Mouse (Mus musculus): ENCODE results near the gene Megf6. TPM values are rescaled to one million over a fixed set of nuclear protein-coding genes. Genes with fewer than 3 reads are reported as not detected.

Megf6 gene
- polyA plus RNA-seq, 1 experiment from 2014 or later, result 4.4 TPM

DNA sequence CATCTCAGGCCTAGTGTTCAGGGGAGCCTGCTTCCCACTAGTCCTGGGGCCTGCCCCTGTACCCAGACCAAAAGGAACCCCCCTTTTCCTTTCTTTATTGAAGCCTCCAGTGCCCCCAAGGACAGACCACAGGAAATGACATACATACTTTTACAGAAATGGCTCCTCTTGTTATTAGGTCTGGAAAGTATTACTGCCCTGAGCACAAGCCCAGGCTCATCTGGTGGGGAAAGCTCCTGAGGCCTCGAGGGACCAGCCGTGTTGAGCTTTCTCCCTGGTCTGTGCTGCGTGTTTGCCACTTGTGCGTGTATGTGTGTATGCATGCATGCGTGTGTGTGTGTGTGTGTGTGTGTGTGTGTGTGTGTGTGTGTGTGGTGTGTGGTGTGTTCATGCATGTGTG lies 90.2 kb downstream of the Megf6 start:
- no peak overlapping the region for H3K4me2 ChIP-seq (replicated peaks; ENCODE audit: low read depth)
- H3K4me1 ChIP-seq (replicated peaks; ENCODE audit: control insufficient read depth, insufficient read depth, low read length), result no peaks in the 10 kb centered on the region
- no peaks in the 10 kb centered on the region for H3K9me3 ChIP-seq (ENCODE audit: control insufficient read depth)
- ATAC-seq, result no peak
- no peaks in the 10 kb centered on the region for H3K36me3 ChIP-seq (ENCODE audit: control insufficient read depth, insufficient read depth)
- 95% methylated on average over 5 of the region's 5 CpGs for WGBS
- no peaks in the 10 kb centered on the region for H3K27me3 ChIP-seq (replicated peaks; ENCODE audit: control insufficient read depth, insufficient read depth, low read length)
- H3K27ac ChIP-seq (ENCODE audit: low read depth, low read length), result no peak overlapping the region
- no peak overlapping the region for H3K4me3 ChIP-seq (ENCODE audit: low read depth, low read length)
- no peak for TF ChIP-seq CTCF (IDR thresholded peaks at IDR 0.05; ENCODE audit: low read depth)
- no peak overlapping the region for H3K9ac ChIP-seq (ENCODE audit: low read depth, low read length)

DNA sequence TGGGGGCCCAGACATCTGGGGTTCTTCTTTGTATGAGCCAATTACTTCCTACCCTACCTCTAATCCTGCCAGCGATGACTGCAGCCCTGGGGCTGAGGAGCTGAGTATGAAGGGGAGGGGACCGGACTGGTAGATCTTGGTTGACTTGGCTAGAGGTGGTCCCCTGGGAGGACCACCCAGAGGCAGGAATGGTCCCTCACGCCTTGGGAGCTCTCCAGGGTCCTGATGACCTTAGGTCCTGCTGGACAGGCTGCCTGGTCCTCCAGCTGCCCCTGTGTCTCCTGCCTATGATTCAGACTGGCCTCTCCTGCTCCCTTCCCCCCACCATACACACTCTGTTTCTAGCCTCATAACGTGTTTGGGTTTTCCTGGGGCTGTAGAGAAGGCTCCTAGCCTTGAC lies 91.5 kb downstream of the Megf6 start:
- Histone ChIP-seq H3K36me3 (ENCODE audit: control insufficient read depth, insufficient read depth) (no peaks in the 10 kb centered on the region), H3K4me3 (ENCODE audit: low read depth, low read length) (no peak overlapping the region), H3K4me2 (replicated peaks; ENCODE audit: low read depth) (no peak overlapping the region), H3K9ac (ENCODE audit: low read depth, low read length) (no peak overlapping the region), H3K27ac (ENCODE audit: low read depth, low read length) (no peak overlapping the region), H3K9me3 (ENCODE audit: control insufficient read depth) (no peaks in the 10 kb centered on the region), H3K4me1 (replicated peaks; ENCODE audit: control insufficient read depth, insufficient read depth, low read length) (no peaks in the 10 kb centered on the region), H3K27me3 (replicated peaks; ENCODE audit: control insufficient read depth, insufficient read depth, low read length) (no peaks in the 10 kb centered on the region)
- no peak for ATAC-seq
- no peak for TF ChIP-seq CTCF (IDR thresholded peaks at IDR 0.05; ENCODE audit: low read depth)
- 40% methylated on average over 4 of the region's 4 CpGs for WGBS

DNA sequence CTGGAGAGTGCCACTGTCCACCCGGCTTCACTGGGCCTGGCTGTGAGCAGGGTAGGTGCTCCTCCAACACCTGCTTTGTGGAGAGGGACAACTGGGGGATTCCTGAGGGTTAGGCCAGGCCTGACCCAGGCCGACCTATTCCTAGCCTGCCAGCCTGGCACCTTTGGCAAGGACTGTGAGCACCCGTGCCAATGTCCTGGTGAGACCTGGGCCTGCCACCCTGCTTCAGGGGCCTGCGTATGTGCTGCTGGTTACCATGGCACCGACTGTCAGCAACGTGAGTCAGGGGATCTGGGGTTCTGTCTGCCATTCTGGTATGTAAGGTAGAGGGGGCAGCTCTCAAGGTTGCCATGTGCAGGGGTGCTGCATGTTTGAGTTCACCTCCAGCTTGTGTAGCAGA lies 97.0 kb downstream of the Megf6 start:
- 84% methylated on average over 6 of the region's 6 CpGs for WGBS
- no peak for ATAC-seq
- Histone ChIP-seq H3K4me1 (replicated peaks; ENCODE audit: control insufficient read depth, insufficient read depth, low read length) (no peaks in the 10 kb centered on the region), H3K9me3 (ENCODE audit: control insufficient read depth) (no peaks in the 10 kb centered on the region), H3K4me3 (ENCODE audit: low read depth, low read length) (no peak overlapping the region), H3K4me2 (replicated peaks; ENCODE audit: low read depth) (no peak overlapping the region), H3K27ac (ENCODE audit: low read depth, low read length) (no peak overlapping the region), H3K36me3 (ENCODE audit: control insufficient read depth, insufficient read depth) (no peaks in the 10 kb centered on the region), H3K27me3 (replicated peaks; ENCODE audit: control insufficient read depth, insufficient read depth, low read length) (no peaks in the 10 kb centered on the region), H3K9ac (ENCODE audit: low read depth, low read length) (no peak overlapping the region)
- TF ChIP-seq CTCF (IDR thresholded peaks at IDR 0.05; ENCODE audit: low read depth), result no peak

DNA sequence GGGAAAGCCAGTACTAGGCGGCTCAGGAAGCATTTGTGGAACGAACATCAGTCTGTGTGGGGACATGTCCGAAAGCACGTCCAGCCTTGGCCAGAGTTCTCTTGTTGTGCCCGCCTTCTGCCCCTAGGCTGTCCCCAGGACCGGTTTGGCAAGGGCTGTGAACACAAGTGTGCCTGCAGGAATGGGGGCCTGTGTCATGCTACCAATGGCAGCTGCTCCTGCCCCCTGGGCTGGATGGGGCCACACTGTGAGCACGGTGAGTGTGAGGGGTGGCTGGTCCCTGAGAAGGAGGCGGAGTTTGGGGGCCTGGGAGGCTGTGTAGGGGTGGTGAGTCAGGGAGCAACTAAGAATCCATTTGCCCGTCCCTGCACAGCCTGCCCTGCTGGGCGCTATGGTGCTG lies 99.0 kb downstream of the Megf6 start:
- H3K4me1 ChIP-seq (replicated peaks; ENCODE audit: control insufficient read depth, insufficient read depth, low read length), result no peaks in the 10 kb centered on the region
- WGBS, result 32% methylated on average over 10 of the region's 10 CpGs

DNA sequence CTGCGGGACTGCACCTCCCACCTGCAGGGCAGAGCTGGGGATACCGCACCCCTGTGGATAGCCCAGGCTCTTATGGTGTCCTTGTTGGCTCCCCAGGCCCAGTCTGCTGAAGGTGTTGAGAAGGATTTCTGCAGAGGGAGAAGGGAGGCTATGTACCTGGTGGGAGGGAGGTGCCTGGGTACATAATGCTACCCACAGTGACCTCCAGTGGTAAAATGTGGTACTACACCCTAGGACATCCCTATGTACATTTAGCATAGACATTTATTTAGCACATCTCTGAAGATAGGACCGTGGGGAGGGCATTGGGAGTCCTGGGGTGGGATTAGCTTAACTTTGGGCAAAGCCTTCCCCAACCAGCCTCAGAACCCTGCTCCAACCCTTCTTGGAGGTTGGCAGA lies 102.5 kb downstream of the Megf6 start:
- Histone ChIP-seq H3K36me3 (ENCODE audit: control insufficient read depth, insufficient read depth) (peaks cover 15% of the 10 kb centered on the region; the same call in 1 of the 2 replicates), H3K27me3 (replicated peaks; ENCODE audit: control insufficient read depth, insufficient read depth, low read length) (no peaks in the 10 kb centered on the region), H3K27ac (ENCODE audit: low read depth, low read length) (no peak overlapping the region), H3K4me2 (replicated peaks; ENCODE audit: low read depth) (no peak overlapping the region), H3K4me1 (replicated peaks; ENCODE audit: control insufficient read depth, insufficient read depth, low read length) (no peaks in the 10 kb centered on the region), H3K9ac (ENCODE audit: low read depth, low read length) (no peak overlapping the region), H3K9me3 (ENCODE audit: control insufficient read depth) (no peaks in the 10 kb centered on the region), H3K4me3 (ENCODE audit: low read depth, low read length) (no peak overlapping the region)
- peak; percentile 42 for ATAC-seq
- TF ChIP-seq CTCF (IDR thresholded peaks at IDR 0.05; ENCODE audit: low read depth), result peak; percentile 88
- 56% methylated on average over 3 of the region's 3 CpGs for WGBS

More for the DNA sequence above, 99.0 kb downstream of the Megf6 start:
- H3K9ac ChIP-seq (ENCODE audit: low read depth, low read length), result no peak overlapping the region
- H3K4me2 ChIP-seq (replicated peaks; ENCODE audit: low read depth), result no peak overlapping the region
- H3K36me3 ChIP-seq (ENCODE audit: control insufficient read depth, insufficient read depth), result no peaks in the 10 kb centered on the region
- no peaks in the 10 kb centered on the region for H3K27me3 ChIP-seq (replicated peaks; ENCODE audit: control insufficient read depth, insufficient read depth, low read length)
- no peak for ATAC-seq
- H3K9me3 ChIP-seq (ENCODE audit: control insufficient read depth), result no peaks in the 10 kb centered on the region
- no peak overlapping the region for H3K27ac ChIP-seq (ENCODE audit: low read depth, low read length)
- no peak overlapping the region for H3K4me3 ChIP-seq (ENCODE audit: low read depth, low read length)
- TF ChIP-seq CTCF (IDR thresholded peaks at IDR 0.05; ENCODE audit: low read depth), result no peak

- TF ChIP-seq CTCF (IDR thresholded peaks at IDR 0.05; ENCODE audit: low read depth), result no peak
- WGBS, result 67% methylated on average over 9 of the region's 9 CpGs
- ATAC-seq, result no peak
Observed at GRCm38 (mm10) chr4:154279481-154279880, 109.0 kb downstream of the Megf6 start.

DNA sequence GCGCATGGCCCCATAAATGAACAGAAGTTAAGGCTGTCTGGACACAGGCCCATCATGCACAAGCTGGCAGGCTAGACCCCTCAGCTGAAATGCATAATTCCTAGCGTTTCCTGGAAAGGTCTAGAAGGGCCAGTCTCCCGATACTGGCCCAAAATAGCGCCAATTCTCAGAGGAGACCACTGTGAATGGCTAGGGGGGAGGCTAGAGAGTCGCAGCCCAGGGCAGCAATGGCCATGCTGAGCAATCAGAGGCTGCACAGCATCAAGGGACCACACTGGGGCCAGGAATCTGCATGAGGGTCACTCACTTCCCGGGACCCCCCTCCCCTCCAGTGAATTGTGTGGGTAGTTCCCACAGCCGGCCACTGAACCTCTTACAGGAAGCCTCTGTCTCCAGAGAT lies 113.1 kb downstream of the Megf6 start:
- Histone ChIP-seq H3K4me3 (ENCODE audit: low read depth, low read length) (no peak overlapping the region), H3K36me3 (ENCODE audit: control insufficient read depth, insufficient read depth) (peaks cover 75% of the 10 kb centered on the region), H3K4me2 (replicated peaks; ENCODE audit: low read depth) (no peak overlapping the region), H3K9me3 (ENCODE audit: control insufficient read depth) (no peaks in the 10 kb centered on the region), H3K9ac (ENCODE audit: low read depth, low read length) (no peak overlapping the region), H3K27me3 (replicated peaks; ENCODE audit: control insufficient read depth, insufficient read depth, low read length) (no peaks in the 10 kb centered on the region), H3K4me1 (replicated peaks; ENCODE audit: control insufficient read depth, insufficient read depth, low read length) (no peaks in the 10 kb centered on the region), H3K27ac (ENCODE audit: low read depth, low read length) (no peak overlapping the region)
- 75% methylated on average over 7 of the region's 7 CpGs for WGBS
- ATAC-seq, result no peak
- TF ChIP-seq CTCF (IDR thresholded peaks at IDR 0.05; ENCODE audit: low read depth), result no peak

More at GRCm38 (mm10) chr4:154279481-154279880, 109.0 kb downstream of the Megf6 start:
- Histone ChIP-seq H3K4me1 (replicated peaks; ENCODE audit: control insufficient read depth, insufficient read depth, low read length) (no peaks in the 10 kb centered on the region), H3K9me3 (ENCODE audit: control insufficient read depth) (no peaks in the 10 kb centered on the region), H3K27ac (ENCODE audit: low read depth, low read length) (no peak overlapping the region), H3K36me3 (ENCODE audit: control insufficient read depth, insufficient read depth) (peaks cover 64% of the 10 kb centered on the region), H3K4me3 (ENCODE audit: low read depth, low read length) (no peak overlapping the region), H3K9ac (ENCODE audit: low read depth, low read length) (no peak overlapping the region), H3K27me3 (replicated peaks; ENCODE audit: control insufficient read depth, insufficient read depth, low read length) (no peaks in the 10 kb centered on the region), H3K4me2 (replicated peaks; ENCODE audit: low read depth) (no peak overlapping the region)

Data from intestine, postnatal 0 days (tissue).